Mouse (Mus musculus) embryo, embryonic 10 days (tissue): ENCODE data around the gene Tppp.
"Not testable (repeated sequence)": the region's sequence is repeated elsewhere in the genome, so short reads cannot be mapped to it uniquely, and the experiment has no call there.

Experiments
- DNase-seq: peaks from one replicate; pipeline ENCODE4 v3.0.0-alpha.2; 2015; ENCODE audit warnings: low spot score

Gene Tppp

GRCm38 (mm10) chr13:74008948-74009718 lies at the start of gene Tppp:
Gene Tppp (plus strand): TSS chr13:74009407.
- DNase-seq = peak; percentile 91

DNA sequence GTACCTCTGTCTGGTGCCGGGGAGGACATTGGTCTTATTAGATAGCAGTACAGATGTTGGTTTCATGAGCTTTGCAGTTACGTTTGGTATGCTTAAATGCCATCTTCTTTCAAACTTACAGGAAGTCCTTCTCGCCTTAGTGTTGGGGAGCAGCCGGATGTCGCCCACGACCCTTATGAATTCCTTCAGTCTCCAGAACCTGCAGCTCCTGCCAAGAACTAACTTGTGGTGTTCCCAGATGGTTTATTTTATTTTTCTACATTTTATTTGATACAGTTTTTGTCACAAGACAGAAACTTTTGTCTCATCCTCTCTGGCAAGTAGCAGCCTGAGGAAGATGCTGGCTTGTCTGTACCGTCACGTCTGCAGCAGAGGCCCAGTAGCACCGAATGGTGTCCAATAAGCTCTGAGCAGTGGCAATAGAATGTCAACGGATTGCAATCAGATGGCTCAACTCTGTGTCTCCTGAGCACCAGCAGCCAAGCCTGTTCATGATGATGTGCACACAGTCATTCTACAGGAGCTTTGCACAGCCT lies 49.0 kb upstream of the Tppp start:
- DNase-seq = no peak

DNA sequence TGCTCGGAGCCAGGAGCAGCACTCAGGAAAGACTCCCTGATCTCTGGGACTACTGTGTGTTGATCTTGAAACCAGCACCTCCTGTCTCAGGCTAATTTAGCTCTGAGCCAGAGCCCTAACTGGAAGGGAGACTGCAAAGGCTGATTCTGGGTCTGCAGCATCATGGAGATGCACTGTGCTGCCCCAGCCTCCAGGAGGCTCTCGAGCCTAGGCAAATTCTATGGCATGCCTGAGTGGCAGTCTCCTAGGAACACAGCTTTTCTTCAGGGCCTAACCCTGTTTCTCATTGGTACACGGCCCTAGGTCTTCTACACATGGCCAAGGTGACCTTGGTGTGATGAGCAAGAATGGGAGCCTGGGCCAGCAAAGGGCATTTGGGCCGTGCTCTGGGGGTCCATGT lies 48.0 kb upstream of the Tppp start:
- no peak for DNase-seq

DNA sequence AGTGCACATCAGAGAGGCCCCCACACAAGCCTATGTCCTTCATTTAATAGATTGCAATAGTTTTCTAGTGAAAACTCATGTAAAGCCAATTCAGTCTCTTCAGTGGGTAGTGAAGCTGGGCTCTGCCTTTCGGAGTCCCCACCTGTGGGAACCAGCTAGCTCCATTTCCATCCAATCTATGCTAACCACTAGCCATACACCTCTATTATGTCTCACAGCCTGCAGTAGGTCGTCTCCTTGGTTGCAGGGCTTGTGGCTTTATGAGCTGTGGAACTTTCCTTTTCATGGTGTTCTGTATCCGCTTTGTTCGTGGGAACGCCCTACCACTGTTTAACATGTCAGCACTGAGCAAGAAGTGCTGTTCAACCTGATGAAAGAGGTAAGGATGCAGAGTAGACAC lies 45.7 kb upstream of the Tppp start, which contains the start of gene Zdhhc11:
Zdhhc11 (plus strand) TSS at position 301 of the 400 bp plus-strand sequence.
- DNase-seq = no peak

- peak; percentile 92 for DNase-seq
Observed at GRCm38 (mm10) chr13:73970545-73971448, 38.4 kb upstream of the Tppp start.

DNA sequence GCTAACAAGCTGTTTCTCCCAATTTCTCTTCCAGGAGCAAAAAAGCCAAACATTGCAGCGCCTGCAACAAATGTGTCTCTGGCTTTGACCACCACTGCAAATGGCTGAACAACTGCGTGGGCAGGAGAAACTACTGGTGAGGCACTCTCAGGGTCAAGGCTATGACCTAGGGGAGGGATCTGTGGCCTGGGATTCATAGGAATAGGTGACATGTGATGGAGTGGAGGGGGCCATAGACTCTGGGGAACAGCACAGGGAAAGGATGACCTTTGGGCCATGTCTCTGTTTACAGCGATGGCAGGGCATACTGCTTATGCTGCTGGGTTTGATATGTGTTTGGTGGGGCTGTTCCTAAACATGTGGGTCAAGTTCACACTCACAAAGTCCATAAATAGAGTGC lies 34.7 kb upstream of the Tppp start:
- no peak for DNase-seq

- no peak for DNase-seq
Observed at GRCm38 (mm10) chr13:73976935-73977334, 32.3 kb upstream of the Tppp start.

DNA sequence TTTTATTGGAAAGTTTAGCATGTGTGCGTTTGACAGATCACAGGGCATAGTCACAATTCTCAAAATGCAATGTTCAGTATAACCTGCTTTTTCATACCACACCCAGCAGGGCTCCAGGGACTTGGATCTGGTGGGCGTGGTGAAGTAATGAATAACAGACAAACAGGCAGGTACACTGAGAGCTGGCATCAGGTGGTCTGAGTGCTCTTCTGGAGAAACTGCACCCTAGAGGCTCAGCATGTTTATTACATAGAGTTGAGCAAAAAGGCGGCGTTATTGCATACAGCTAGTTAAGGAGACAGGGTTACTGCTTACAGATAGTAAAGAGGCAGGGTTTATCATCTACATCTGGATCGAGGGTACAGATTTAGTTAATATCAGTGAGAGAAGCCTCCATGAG lies 18.9 kb upstream of the Tppp start:
- no peak for DNase-seq

- no peak for DNase-seq
Observed at GRCm38 (mm10) chr13:73990761-73991160, 18.4 kb upstream of the Tppp start.

GRCm38 (mm10) chr13:73991267-73991666 lies 17.9 kb upstream of the Tppp start:
- no peak for DNase-seq

DNA sequence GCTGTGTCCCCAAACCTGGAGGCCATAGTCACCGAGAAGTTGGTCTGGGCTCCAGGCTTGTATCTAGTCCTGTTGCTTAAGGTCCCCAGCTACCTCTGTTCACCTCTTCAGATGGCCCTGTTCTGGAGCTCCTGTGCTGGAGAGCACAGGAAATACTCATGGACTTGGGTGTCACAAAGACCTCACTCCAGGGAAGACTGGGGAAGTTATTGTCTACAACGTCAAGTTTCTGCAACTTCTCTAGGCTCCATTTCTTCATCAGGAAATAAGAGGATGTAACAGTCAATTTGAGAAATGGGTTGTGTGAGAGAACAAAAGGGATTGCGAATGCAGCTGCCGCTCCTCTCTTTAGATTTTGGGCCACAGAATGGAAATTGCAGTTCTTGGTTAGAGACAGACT lies 12.8 kb upstream of the Tppp start:
- no peak for DNase-seq

GRCm38 (mm10) chr13:74000519-74000918 lies 8.7 kb upstream of the Tppp start:
- DNase-seq = no peak

GRCm38 (mm10) chr13:74000961-74001360 lies 8.2 kb upstream of the Tppp start:
- no peak for DNase-seq

DNA sequence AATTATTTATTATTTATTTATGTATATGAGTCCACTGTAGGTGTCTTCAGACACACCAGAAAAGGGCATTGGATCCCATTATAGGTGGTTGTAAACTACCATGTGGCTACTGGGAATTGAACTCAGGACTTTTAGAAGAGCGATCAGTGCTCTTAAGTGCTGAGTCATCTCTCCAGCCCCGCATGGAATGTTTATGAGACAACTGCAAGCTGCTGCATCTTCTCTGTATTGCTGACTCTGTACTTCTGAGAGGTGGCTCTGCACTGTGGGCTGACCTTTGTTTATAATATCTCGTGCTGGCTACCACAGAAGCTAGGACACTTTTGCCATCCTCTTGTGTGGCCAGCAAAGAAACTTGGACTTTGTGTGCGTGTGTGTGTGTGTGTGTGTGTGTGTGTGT lies 7.7 kb upstream of the Tppp start:
- no peak for DNase-seq

DNA sequence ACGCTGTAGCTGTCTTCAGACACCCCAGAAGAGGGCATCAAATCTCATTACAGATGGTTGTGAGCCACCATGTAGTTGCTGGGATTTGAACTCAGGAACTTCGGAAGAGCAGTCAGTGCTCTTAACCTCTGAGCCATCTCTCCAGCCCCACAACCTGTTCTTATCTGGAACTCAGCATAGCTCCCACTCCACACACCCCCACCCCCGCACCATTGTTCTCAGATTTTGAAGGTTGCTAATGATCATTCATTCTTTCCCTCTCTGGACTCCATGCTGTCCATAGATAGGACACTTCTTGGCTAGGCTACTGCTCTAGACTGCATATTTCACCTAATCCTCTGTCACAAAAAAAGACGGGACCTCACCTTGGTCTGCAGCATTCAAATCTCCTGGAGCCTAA lies 2.3 kb upstream of the Tppp start:
- DNase-seq = not testable (repeated sequence)

GRCm38 (mm10) chr13:74008216-74008615 lies 991 bp upstream of the Tppp start:
- not testable (repeated sequence) for DNase-seq

- DNase-seq = peak; percentile 84
Observed at GRCm38 (mm10) chr13:74009791-74010614, 796 bp downstream of the Tppp start.

- no peak for DNase-seq
Observed at GRCm38 (mm10) chr13:74010678-74011077, 1.5 kb downstream of the Tppp start.

GRCm38 (mm10) chr13:74015908-74016307 lies 6.7 kb downstream of the Tppp start:
- no peak for DNase-seq

GRCm38 (mm10) chr13:74017426-74017825 lies 8.2 kb downstream of the Tppp start:
- DNase-seq = no peak

GRCm38 (mm10) chr13:74019006-74019405 lies 9.8 kb downstream of the Tppp start:
- DNase-seq = not testable (repeated sequence)
